ENCODE assay signal across 8 mouse cellular contexts in genomic region chr12:99407318-99407716, GRCm38 (mm10).
DNase-seq lines count a peak whose midpoint lies in the region; ATAC-seq and TF ChIP-seq lines count a peak whose summit lies in the region.

No protein-coding gene starts in this region.

- peak overlapping the region; percentile 21 for H3K4me2 ChIP-seq in kidney, embryonic 14.5 days (replicated peaks; ENCODE audit: low read depth, low read length)
- H3K4me2 ChIP-seq in lung, postnatal 0 days (replicated peaks; ENCODE audit: low read depth, low read length), result peak overlapping the region; percentile 58
- no peak overlapping the region for H3K4me2 ChIP-seq in hindbrain, embryonic 16.5 days (ENCODE audit: low read length)

- no peak for ATAC-seq in kidney, embryonic 14.5 days (ENCODE audit: low FRiP score, low TSS enrichment)
- peak; percentile 62 for ATAC-seq in lung, postnatal 0 days
- ATAC-seq in hindbrain, embryonic 16.5 days, result no peak

- no peak overlapping the region for H3K9ac ChIP-seq in kidney, embryonic 14.5 days (ENCODE audit: low read depth, low read length)
- 0 out of 2 replicates have a peak overlapping the region, but pooled peaks have one; percentile 26 for H3K9ac ChIP-seq in lung, postnatal 0 days (replicated peaks; ENCODE audit: low read depth)
- H3K9ac ChIP-seq in hindbrain, embryonic 16.5 days (ENCODE audit: low read depth, low read length), result no peak overlapping the region

- no peaks in the 10 kb centered on the region for H3K27me3 ChIP-seq in kidney, embryonic 14.5 days (ENCODE audit: control insufficient read depth, insufficient read depth, low read length)
- no peaks in the 10 kb centered on the region for H3K27me3 ChIP-seq in heart, embryonic 10.5 days (ENCODE audit: insufficient read depth, poor library complexity, severe bottlenecking)
- H3K27me3 ChIP-seq in lung, postnatal 0 days (replicated peaks; ENCODE audit: insufficient read depth, low read length), result no peaks in the 10 kb centered on the region
- no peaks in the 10 kb centered on the region for H3K27me3 ChIP-seq in hindbrain, embryonic 16.5 days (replicated peaks; ENCODE audit: control insufficient read depth, insufficient read depth, low read length)

- 76% methylated on average over 6 of the region's 6 CpGs for WGBS in kidney, embryonic 14.5 days
- 64% methylated on average over 6 of the region's 6 CpGs for WGBS in heart, embryonic 10.5 days
- WGBS in lung, postnatal 0 days, result 40% methylated on average over 6 of the region's 6 CpGs
- WGBS in hindbrain, embryonic 16.5 days, result 72% methylated on average over 6 of the region's 6 CpGs

- DNase-seq in kidney, adult 18-20 months, result no peak
- peak; percentile 70 for DNase-seq in NIH3T3 (ENCODE audit: low read depth)
- DNase-seq in heart, embryonic 10.5 days (ENCODE audit: low spot score), result no peak
- peak; percentile 49 for DNase-seq in lung, postnatal 0 days (ENCODE audit: low spot score)
- no peak for DNase-seq in left cerebral cortex, adult 18-20 months (ENCODE audit: low spot score in 2 of 2)
- DNase-seq in right cerebral cortex, postnatal 25 days, result no peak

- H3K4me3 ChIP-seq in kidney, embryonic 14.5 days (ENCODE audit: low read length), result no peak overlapping the region
- H3K4me3 ChIP-seq in heart, embryonic 10.5 days, result no peak overlapping the region
- peak overlapping the region; percentile 32 for H3K4me3 ChIP-seq in lung, postnatal 0 days (ENCODE audit: low read depth, low read length)
- no peak overlapping the region for H3K4me3 ChIP-seq in hindbrain, embryonic 16.5 days (ENCODE audit: low read length)

- no peak for TF ChIP-seq EP300 in lung, postnatal 0 days (IDR thresholded peaks at IDR 0.05)

- H3K4me1 ChIP-seq in kidney, embryonic 14.5 days (ENCODE audit: control insufficient read depth, insufficient read depth, low read length), result no peaks in the 10 kb centered on the region
- peaks cover 8% of the 10 kb centered on the region; the same call in 1 of the 2 replicates for H3K4me1 ChIP-seq in heart, embryonic 10.5 days
- peaks cover 2% of the 10 kb centered on the region; the same call in 1 of the 2 replicates for H3K4me1 ChIP-seq in lung, postnatal 0 days (ENCODE audit: insufficient read depth, low read depth, low read length)
- H3K4me1 ChIP-seq in hindbrain, embryonic 16.5 days (ENCODE audit: control insufficient read depth, insufficient read depth, low read depth, low read length), result peaks cover 2% of the 10 kb centered on the region; the same call in 1 of the 2 replicates

- peaks cover 10% of the 10 kb centered on the region; the same call in 1 of the 2 replicates for H3K9me3 ChIP-seq in kidney, embryonic 14.5 days (ENCODE audit: control insufficient read depth, low read length)
- no peaks in the 10 kb centered on the region for H3K9me3 ChIP-seq in heart, embryonic 10.5 days
- H3K9me3 ChIP-seq in lung, postnatal 0 days (ENCODE audit: low read length), result 0 out of 2 replicates have a peak, but pooled peaks cover 2% of the 10 kb centered on the region
- no peaks in the 10 kb centered on the region for H3K9me3 ChIP-seq in hindbrain, embryonic 16.5 days (ENCODE audit: control insufficient read depth, low read length)

- TF ChIP-seq CTCF in lung, postnatal 0 days (IDR thresholded peaks at IDR 0.05), result no peak

- no peak overlapping the region for H3K27ac ChIP-seq in kidney, embryonic 14.5 days (ENCODE audit: low read depth, low read length)
- 0 out of 2 replicates have a peak overlapping the region, but pooled peaks have one; percentile 6 for H3K27ac ChIP-seq in heart, embryonic 10.5 days
- peak overlapping the region; percentile 11; the same call in 1 of the 2 replicates for H3K27ac ChIP-seq in lung, postnatal 0 days (ENCODE audit: low read length)
- H3K27ac ChIP-seq in hindbrain, embryonic 16.5 days (ENCODE audit: low read depth, low read length), result no peak overlapping the region

- no peaks in the 10 kb centered on the region for H3K36me3 ChIP-seq in kidney, embryonic 14.5 days (ENCODE audit: control insufficient read depth, insufficient read depth, low read length)
- 0 out of 2 replicates have a peak, but pooled peaks cover 3% of the 10 kb centered on the region for H3K36me3 ChIP-seq in heart, embryonic 10.5 days
- no peaks in the 10 kb centered on the region for H3K36me3 ChIP-seq in lung, postnatal 0 days (ENCODE audit: insufficient read depth, low read length)
- no peaks in the 10 kb centered on the region for H3K36me3 ChIP-seq in hindbrain, embryonic 16.5 days (ENCODE audit: control insufficient read depth, insufficient read depth, low read length)

Comparison
In these comparisons a context has a peak if more than half of its experiments do, and no peak if none do; other contexts are left out.
1. H3K27ac ChIP-seq: peak in heart, embryonic 10.5 days (single experiment) and lung, postnatal 0 days (single experiment); none in kidney, embryonic 14.5 days (single experiment) and hindbrain, embryonic 16.5 days (single experiment).
2. DNase-seq: peak in NIH3T3 (single experiment) and lung, postnatal 0 days (single experiment); none in kidney, adult 18-20 months (single experiment), heart, embryonic 10.5 days (single experiment), left cerebral cortex, adult 18-20 months (0 of 2) and right cerebral cortex, postnatal 25 days (single experiment).